Mouse (Mus musculus) right cerebral cortex, postnatal 4 days (tissue): ENCODE measurements around the gene Polr3f.
A peak's percentile ranks its signal among the peaks of the same experiment; 100 is the strongest.

ENCODE experiments used
- DNase-seq: peaks from one replicate; pipeline ENCODE4 v3.0.0-alpha.2; 2022

The Polr3f gene

DNA sequence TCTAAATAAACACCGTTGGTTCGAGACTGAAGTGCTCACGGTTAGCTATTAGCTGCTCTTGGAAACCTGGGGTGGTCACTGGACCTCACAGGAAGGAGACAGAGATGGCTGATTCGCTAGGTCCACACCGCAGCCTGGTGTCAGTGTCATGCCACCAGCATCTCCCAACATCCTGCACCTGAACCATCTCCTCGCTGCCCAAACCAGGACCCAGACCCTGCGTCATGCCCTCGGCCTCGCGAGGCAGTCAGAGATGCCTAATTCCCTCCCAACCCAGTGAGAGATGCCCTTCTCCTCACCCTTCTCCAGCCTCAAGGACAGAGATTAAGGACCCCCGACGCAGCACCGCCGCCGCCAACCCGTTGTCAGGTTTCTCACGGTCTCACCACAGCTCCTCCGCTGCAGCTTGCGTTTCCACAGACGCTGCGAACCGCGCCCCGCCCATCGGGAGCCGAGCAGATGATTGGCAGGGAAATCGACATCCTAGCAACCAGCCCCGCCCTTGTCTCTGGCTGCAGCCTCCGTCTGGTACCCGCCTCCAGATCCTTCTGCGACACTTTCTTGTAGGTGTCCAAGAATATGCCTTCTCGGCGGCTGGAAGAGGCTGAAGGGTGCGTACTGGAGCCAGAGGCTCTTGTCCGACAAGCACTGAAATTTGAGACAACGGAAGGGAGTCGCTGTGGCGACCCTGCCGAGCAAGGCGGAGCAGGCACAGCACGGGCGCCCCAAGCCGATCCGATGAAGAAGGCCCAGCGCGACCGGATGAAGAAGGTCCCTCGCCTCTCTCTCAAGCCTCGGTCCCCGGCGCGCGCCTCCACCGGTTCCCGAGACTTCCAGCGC lies at the start of gene Polr3f, which contains the start of gene Dzank1:
Polr3f (plus strand) TSS at position 738 of the 840 bp plus-strand sequence.
Dzank1 (minus strand) TSS at position 434 of the 840 bp plus-strand sequence.
- peak; percentile 92 for DNase-seq

DNA sequence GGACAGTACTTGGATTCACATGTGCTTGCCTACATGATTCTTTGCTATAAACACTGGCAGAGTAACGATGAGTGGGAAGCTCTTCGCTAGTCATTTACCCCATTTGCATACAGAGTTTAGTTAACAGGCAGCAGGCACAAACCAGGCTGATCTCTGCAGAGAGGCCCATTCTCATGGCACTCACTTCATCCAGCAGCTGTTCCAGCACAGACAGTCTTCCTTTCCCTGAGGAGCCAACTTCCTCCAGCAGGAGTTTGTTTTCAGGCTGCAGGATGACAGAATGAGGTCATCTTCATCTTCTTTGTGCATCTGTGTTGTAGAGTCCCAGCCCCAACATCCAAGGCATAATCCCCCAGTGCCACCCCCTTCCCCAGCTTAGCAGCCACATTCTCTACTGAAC lies 48.1 kb upstream of the Polr3f start:
- no peak for DNase-seq

DNA sequence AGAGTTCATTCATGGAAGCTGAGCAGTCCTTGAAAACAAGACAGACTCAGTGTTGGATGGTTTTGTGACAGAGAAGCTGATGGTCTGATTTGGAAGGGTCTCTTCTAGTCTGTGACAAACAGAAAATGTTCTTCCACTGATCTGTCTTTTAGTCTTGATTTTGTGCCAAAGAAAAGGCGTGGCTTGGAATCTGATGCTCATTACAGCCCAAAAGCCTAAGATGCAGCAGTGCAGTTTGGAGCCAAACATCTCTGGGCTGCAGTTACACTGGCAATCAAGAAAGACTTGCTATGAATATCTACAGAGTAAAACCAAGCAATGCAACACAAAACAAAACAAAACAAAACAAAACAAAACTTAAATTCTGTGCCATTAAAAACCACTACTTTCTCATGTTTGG lies 43.4 kb upstream of the Polr3f start:
- no peak for DNase-seq

DNA sequence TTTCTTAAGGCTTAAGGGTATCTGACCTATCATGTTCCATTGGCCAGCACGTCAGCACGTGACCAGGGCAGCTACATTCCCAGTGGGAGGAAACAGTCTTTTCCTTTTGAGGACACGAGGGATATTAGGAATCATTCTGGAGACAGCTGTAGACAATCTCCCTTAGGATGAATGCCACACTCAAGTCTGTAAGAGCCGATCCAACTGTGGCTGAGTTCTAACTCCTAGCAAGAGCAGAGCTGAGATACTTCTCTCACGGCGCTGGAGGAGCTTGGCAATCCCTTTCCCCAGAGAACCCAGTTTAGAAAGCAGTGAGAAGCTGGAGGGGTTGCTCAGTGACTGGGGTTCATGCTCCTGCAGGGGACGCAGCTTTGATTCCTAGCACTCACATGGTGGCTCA lies 42.1 kb upstream of the Polr3f start:
- no peak for DNase-seq

DNA sequence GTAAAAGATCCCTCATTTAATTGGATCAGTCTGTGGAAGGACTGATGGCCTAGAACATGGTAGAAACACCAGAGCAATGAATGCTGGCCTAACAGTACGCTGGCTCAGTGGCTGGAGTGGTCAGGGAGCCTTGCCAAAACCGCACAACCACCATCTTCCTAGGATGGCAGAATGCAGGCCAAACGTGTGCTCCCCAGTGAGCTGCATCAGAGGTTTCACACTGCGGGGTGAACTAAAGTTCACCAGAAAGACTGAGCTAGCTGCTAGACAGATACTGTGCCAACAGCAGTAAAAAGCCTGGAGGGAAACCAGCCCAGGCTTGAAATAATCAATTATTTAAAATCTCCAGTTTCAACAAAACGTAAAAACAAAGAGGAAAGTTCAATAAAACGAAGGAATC lies 40.0 kb upstream of the Polr3f start:
- DNase-seq: no peak

DNA sequence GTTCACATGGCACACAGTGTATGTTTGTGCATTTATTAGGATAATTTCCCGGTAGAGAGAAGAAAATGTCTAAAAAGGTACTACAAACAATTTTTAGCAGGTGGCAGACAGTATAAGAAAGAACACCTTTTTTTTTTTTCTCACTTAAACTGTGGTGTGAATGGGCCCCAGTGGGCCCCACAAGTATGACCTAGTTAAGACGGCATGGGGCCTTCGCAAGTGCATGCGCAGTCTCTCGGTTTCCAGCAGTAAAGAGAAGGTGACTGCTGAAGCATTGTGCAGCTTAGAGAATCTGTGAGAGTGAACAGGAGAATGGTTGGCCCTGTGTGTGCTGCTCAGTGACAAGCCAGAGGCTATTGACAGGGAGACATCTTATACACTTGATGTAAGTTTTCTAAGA lies 38.2 kb upstream of the Polr3f start:
- no peak for DNase-seq

DNA sequence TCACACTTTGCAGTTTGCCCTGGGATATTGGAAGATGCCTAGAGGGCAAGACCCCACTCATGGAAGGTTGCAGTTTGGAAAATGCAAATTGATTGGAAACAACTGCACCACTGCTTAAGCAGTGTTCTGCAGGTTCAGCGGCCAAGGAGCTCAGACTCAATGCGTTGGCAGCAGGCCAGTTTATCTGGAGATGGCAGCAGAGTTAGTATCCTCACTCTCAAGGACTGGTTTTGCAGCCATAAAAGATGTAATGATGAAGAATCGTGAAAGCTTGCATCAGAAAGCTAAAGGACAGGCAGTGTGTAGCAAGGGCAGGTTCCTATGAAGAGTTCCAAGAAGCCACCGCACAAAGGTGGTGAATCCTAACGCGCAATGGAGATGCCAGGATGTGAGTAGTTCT lies 25.4 kb upstream of the Polr3f start:
- DNase-seq: peak; percentile 25

DNA sequence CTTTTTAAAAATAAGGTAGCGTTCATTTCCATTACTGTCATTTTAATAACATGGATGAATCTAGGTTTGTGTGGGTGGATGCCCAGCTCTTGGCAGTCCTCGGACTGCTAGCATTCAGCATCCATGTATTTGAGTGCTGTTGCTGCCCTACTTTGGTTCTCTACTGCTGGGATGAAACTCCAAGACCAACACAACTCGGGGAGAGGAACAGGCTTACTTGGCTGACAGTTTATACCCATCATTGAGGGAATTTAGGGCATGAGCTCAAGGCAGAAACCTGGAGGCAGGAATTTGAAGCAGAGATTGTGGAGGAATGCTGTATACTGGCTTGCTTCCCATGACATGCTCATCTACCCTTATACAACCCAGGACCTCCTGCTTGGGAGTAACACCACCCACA lies 12.9 kb upstream of the Polr3f start:
- DNase-seq: no peak

DNA sequence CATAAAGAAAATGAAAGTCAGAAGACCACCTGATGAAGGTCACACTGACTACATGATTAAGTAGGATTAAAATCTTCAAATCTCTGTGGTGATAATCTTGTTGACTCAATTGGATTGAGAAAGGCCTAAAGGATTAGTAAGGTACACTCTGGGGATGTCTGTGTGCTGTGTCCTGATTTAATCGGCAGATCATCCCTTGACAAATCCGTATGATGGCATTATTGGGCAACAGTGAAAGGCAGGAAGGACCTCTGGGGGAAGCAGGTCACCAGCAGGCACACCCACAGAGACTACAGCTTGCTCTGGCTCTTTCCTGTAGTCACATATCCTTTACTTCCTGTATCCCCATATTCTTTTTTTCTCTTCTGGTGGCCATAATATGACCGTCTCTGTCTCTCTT lies 7.7 kb upstream of the Polr3f start:
- no peak for DNase-seq

DNA sequence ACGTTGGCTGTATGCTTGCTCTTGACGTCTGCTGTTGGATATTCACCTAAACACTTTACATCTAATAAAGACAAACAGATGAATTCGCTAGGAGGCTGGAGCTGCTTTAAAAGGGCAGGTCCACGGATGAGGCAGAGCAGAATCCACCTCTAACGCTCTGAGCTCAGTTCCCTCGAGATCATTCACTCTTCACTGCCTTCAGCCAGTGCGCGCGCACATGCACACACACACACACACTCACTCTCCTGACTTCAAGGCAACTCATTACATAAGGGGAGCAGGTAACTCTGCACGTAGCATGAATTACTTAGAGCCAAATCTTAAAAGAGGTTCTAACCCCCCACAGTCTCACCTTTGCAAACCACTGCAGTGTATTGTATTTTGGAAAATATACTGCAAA lies 1.7 kb upstream of the Polr3f start:
- peak; percentile 10 for DNase-seq

DNA sequence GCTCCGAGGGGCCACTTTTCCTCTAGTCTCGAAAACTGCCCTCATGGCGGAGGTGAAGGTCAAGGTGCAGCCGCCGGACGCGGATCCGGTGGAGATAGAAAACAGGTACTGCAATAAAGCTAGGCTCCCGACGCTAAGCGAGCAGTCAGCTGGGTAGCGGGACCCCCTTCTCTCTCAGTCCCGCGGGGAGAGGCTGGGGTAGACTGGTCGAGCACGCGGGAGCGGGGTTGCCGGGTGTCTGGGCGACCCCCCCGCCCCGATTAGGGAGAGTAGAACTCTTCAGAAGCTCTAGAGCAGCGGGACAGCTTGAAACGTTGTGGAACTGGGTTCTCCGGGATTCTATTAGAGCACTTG lies 280 bp downstream of the Polr3f start:
- DNase-seq: no peak

DNA sequence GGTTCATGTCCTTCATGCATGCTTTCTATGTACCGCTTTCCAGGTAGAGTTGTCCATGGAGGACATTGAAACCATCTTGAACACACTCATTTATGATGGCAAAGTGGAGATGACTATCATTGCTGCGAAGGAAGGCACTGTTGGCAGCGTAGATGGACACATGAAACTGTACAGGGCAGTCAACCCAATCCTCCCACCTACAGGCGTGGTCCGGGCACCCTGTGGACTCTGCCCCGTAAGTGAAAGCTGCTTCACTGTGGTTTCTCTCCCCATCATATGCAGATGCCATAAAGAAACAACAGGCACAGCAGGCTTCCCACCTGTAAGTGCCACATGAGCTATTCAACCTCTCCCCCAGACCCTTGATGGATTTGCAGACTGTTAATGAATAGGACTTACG lies 9.6 kb downstream of the Polr3f start:
- DNase-seq: no peak

DNA sequence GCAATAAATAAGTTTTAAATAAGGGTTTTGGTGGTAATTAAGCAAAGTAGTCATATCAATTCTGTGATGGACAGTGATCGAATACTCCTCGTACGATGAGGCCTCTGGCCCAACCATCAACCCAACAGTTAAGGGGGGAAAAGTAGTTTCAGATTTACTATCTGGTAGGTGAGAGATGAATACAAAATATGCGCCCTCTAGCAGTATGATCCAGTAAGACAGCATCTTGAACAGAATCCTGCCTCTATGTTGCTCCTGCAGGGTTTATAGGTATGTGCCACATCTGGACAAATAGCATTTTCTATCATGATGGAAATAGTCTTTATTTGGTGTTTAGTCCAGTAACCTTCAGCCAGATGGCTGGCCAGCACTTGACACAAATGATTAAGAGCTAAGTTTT lies 13.7 kb downstream of the Polr3f start:
- DNase-seq: no peak

DNA sequence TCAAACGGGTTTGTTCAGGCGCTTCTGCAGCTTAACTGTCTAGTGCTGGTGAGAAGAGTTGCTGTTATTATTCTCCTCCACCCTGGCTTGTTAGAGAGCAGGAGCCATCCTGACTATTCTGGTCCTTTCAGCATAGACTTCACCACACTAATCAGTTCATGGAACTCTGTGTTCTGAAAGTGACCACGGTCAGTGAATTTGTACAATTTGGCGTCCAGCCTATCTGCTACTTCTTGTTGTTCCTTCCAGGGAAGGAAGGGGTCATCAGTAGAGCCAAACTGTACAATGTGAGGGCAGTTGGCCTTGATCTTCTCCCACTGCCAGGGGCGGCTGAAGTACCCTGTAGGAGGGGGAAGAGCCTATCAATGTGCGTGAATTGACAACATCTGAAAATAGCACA lies 16.2 kb downstream of the Polr3f start:
- no peak for DNase-seq

DNA sequence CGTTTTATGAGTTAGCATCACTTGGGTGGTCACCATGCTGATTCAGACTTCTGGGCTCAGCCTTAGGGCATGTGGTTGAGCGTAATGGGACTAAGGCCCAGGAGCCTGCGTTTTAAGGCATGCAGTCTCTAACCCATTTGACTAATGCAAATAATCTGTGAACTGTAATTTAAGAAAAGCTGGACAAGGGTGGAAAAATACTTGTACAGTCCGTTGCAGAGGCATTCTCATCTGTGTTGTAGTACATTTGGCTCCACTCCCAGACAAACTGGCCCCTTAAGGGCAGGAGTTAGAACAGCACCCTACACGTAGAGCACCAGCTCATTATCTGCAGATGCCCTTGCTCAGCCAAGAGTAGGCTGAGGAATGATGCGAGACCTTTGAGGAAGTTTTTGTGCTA lies 17.1 kb downstream of the Polr3f start:
- DNase-seq: no peak

DNA sequence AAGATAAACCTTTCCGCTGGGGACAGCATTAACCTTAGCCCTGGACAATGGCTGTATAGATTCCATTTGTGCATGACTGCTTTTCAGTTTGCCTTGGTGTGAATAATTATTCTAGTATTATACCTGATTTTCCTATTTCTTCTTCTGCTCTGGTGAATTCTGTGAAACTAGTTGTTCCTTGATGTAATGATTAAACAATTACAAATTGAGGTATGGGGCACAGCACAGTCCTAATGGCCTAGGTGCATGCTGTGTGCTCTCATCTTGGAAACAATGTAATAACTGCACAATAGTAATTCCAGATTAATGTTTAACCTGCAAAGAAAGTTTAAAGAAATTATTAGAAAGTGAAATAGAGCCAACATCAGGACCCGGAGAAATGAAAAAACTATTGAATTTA lies 17.5 kb downstream of the Polr3f start:
- no peak for DNase-seq

DNA sequence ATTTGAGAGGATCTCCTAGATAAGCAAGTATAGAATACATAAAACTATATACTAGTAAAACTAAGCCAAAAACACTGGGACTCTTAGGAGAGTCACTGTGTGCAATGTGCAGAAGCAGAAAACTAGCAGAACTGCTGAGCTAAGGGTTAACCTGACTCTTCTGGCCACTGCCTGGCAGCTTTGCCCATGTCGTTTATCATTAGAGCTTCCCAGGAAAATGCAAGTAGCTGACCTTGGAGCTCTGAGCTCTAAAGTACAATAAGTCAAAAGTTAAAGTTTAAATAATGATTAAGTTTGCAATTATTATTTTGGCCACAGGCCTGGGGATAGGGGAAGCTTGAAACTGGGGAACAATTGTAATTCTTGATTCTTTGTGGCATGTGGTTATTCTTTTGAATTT lies 18.0 kb downstream of the Polr3f start:
- DNase-seq: no peak

DNA sequence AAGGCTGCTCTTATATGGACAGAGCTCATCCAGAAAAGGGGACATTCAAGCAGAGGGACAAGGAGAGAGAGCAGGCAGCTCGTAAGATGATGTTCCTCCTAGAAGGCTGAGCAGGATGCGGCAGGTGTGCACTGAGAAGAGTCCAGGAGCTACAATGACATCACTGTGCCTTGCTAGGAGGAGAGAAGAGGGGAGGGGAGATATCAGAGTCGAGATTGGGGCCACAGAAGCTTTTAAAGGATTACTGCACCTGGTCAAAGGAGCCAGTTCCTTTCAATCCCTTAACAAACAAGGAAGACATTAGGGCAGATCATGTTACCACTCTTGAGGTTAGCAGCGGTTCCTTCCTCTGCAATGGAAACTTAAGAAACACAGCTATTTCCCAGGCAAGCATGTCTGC lies 20.0 kb downstream of the Polr3f start:
- DNase-seq: no peak

DNA sequence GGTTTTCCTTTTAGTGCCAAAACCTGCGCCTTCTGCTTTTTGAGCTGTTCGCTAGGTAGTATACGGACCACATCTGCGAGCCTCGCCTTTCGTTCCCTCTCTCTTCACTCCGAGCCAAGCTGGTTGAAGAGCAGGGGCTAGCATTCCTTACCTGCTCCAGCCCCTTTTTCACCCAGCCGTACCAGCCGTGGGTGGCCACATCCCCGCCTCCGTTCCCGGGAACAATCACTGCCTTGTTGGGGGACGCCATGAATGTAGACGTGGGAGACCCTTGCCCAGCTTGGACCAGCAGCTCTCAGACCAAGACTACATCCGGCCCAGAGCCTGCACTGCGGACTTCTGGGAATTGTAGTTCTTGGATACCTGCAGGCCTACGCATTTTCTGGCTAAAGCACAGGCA lies 23.0 kb downstream of the Polr3f start, which contains the start of gene Rbbp9:
Rbbp9 (minus strand) TSS at position 341 of the 400 bp plus-strand sequence.
- DNase-seq: peak; percentile 64

DNA sequence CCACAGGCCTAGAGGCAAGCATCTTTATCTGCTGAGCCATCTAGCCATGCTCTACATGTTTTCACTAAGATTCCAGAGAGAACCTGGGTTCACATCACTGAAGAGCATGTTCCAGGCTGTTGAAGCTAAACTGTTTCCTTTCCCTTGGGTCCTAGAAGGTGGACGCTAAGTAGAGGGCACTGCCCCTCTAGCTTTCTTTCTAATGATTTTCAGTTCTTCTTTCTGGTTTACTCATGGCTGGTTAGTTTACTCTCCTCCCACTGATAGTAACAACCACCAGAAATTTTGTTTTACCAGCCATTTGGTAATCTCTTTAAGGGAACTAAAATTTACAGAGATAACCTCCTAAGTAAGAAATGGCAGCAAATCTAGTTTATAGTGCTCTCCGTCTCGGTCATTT lies 26.4 kb downstream of the Polr3f start:
- no peak for DNase-seq

DNA sequence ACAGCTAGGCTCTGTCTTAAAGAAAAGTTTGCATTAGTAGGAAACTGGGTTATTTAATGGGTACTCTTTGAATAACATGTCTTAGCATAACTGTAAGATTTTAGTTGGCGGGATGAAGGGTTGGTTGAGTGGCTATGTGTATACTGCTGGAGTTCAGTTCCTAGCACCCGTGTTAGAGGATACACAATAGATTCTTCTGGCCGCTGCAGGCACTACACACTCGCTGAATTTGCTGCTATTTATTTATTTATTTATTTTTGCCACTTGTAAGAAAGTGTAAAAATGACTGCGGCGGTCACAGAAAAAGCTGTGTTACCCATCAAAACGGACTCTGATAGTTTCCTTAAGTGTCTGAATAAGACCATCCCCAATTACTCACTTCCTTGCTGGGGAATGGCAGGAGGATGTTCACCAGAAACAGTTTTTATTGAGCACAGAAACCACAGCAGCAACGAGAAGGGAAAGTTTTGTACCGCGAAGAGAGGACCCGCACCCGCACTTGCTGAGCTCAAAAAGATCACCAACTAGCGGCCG lies 27.8 kb downstream of the Polr3f start:
- DNase-seq: no peak

DNA sequence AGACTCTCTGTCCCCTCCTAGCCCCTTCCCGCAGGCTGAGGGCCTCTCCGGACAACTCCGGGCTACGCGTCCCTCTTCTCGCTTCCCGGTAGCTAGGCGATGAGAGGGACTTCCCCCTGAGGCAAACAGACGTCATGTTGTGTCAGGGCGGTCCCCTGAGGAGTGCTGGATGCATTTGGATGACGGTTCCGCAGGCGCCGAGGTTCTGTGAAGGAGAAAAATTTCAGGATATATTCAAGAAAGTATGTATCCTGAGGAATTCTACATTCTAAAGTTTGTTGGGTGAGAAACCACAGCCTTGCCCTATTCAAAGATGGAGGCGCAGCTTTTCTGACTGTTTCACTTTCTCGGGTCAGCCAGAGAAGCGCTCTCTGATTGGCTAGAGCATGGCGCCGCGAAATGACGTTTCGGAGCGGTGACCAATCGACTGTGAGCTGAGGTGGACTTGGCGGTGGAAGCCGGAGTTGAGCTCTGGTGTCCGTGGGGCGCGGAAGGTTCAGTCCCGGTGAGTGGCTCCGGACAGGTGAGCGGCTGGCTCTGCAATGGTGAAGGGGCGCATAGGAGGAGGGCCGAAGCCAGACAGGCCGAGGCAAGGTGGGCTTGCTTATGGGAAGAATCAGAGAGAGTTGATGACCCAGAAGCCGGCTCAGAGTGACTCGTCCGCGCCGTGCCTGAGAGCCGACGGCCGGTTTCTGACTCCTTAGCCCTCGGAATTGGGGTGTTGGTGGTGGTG lies 28.5 kb downstream of the Polr3f start, which contains the start of gene Sec23b:
Sec23b (plus strand) TSS at position 410 of the 733 bp plus-strand sequence.
- DNase-seq: peak; percentile 91

DNA sequence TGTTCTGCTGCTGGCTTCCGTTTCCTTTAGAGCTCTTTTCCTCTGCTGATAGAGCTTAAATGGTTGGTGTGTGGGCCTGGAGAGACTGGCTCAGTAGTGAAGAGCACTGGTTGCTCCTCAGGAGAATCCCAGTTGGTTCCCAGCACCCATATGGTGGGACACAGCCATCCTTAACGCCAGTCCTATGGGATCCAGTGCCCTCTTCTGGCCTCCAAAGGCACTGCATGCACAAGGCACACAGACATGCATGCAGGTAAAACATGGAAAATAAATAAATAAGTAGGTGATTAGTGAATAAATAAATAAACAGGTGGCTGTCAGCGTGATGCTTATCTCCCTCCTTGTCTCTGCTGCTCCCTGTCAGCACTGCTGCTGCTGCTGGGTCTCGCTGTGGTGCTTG lies 61.2 kb downstream of the Polr3f start:
- no peak for DNase-seq
